Mouse (Mus musculus) ovary, adult 18-20 months (tissue): ENCODE data around the gene Gss.

Experiments
- DNase-seq: peaks from one replicate; pipeline ENCODE4 v3.0.0; 2022; ENCODE audit warnings: low spot score, mixed read lengths

Gene Gss

DNA sequence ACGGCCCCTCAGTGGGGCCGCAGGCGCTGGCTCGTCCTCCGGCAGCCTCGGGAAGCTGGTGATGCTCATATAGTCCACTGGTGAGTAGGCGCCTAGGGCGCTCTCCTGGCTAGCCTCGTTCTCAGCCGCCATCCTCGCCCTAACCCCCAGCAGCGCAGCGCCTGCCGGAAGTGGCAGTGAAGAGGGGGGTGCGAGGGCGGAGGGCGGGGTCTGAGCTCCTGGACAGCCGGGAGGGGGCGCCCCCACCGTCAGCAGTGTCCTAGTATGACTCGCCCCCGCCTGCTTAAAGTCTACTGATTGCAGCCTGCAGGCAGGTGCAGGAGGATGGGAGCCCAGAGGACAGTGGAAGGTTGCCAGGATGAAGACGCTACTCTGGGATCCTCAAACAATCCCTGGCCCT, 77.9 kb downstream of the Gss start:
- DNase-seq: peak; percentile 49

DNA sequence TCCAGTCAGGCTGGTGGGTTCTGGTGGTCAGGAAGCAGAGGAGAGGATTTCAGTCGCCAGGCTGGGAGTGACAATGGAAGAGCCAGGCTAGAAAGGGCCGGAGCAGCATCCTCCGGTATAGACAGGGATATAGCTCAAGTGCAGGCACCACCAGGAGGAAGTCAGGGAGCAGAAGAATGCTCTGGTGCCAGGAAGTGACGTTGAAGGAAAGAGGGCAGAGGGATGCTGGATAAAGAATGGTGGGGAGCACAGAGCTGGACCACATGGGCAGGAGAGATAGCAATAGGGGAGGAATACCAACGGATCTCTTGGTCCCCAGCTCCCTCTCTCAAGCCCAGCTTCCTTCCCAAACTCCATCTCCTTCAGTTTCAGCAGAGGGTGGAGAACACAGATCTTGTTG, 79.1 kb downstream of the Gss start:
- no peak for DNase-seq
